Mouse (Mus musculus): ENCODE data around the gene Ndufa7.

DNA sequence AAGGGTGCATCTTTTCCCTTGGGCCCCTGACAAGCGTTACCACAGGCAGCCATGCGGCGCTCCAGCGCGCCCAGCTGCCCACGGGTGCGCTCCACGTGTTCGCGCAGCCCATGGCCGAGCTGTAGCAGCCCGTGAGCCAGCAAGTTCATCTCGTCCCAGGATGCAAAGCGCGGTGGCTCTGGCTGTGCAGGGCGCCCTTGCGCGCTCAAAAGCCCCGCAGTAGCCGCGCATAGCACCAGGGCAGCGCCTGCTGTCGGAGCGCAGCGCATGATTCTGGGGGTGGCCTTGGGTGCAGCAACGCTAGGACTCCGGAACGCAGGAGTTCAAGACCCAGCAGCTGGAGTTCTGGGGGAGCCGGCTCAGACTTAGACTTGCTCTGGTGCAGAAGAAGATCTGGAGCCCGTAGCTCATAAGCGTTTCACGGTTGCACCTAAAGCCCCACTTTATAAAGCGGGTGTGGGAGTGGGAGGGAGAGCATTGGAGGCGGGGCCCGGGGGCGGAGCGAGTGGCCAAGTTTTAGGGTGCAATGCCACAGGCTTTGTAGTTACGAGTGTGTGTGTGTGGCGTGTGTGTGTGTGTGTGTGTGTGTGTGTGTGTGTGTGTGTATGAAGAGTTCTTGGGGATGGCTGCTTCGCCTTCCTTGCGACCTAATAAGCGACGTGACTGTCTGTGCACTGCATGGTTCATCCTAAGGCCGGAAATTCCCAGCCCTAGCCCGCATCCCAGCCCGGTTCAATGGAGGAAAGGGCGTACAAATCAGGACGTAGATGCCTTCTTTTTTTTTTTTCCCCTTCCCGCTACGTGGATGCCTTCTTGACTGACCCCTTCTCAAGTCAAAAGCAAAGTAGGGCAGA is 43.0 kb upstream of the Ndufa7 start, which contains the start of gene Angptl4:
- TF ChIP-seq CTCF (IDR thresholded peaks at IDR 0.05; ENCODE audit: borderline replicate concordance, extremely low read depth, insufficient read depth, insufficient read length): no peak
- no peak for TF ChIP-seq POLR2A (IDR thresholded peaks at IDR 0.05; ENCODE audit: borderline replicate concordance, extremely low read depth, insufficient read depth, insufficient read length, poor library complexity, severe bottlenecking)

All from brain, embryonic 14.5 days (tissue).